Mouse (Mus musculus) frontal cortex, adult (tissue): ENCODE measurements around the gene Poc5.

Source experiments
- ATAC-seq: cut with Nextera tagmentation; 2 replicates; pipeline ENCODE4 v1.9.2; 2017; ENCODE audit warnings: mild to moderate bottlenecking, moderate library complexity, mixed read lengths; ENCODE audit not compliant: low TSS enrichment

Poc5 gene

DNA sequence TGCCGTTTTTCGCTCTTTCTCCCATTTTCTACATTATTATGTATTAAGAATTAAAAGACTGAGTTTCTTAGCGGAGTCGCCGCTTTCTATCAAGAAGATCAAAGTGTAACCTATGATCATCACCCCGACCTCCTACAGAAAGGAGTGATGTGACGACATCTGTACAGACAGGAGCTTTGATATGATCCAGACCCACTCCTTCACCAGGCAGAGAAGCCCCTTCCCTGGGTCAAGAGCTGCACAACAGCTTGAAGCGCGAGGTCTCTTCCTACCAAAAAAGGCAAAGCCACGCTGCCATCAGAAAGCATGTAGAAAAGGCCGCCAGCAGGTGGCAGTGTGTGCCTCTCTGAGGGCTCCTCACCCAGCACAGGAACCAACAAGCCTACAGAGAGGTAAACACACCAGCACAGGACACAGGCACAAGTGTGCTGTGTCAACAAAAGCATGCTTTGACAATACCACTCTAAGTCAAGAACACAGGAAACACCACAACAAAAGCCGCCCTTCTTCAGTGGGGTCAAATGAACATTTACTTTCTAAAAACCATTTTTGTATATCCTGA lies 43.6 kb downstream of the Poc5 start:
- ATAC-seq, result peak; percentile 95

DNA sequence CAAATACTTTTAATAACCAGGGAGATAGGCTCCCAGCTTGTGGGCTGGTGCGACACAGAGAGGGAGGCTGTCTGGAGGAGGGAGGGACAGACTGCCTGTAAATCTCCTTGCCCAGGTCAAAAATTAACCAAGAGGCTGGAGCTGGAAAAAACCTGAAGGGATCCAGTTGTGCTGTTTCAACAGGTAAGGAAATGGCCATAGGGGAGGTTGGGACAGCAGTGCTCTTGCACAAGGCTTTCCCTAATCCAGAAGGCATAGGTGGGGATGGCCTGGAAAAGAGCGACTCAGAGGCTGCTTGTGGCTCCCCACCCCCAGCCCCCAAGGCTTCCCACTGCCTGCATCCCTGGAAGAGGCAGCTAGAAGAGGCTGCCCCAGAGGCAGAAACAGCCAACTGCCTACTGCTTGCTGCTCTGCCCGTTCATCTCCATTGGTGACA lies 44.3 kb downstream of the Poc5 start:
- no peak for ATAC-seq

DNA sequence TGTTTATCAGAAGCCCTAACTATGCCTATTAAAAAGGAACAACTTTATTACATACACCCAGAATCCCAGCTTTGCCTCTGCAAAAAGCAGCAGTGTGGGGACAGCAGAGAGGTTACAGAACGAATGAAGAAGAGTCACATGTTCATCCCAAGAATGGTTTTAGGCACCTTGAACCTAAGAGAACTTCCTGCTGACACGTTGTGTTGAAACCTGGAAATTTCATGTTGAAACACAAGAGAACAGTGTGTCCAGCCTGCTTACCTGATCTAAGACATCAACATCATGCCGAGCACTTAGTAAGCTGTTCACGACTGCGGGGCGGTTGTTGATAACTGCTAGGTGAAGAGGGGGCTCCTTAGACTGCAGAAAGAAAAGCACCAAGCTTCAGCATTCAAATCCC lies 44.9 kb downstream of the Poc5 start:
- ATAC-seq, result no peak

DNA sequence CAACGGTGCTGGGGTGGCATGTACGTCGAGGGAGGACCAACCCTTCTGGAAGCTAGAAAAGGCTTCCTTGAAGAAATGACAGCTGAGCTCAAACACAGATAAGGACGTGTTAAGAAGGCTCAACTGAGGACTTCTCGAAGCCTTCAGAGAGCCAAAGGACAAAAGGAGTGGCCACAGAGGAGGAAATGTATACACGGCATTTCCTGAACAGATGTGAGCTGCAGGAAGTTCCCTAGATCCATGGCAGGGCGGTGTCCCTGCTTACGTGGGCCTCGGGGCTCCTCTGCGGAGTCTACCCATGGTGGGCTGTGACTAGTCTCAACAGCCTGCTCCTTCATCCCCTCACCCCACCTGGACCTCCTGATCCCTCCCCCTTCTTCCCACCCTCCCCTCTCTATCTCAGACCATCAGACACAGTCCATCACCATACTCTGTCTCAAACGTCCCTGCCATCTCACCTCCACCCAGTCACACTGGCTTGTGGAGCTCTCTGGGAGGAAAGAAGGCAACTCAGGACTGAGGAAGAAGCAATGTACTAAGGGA lies 45.6 kb downstream of the Poc5 start:
- ATAC-seq, result no peak

DNA sequence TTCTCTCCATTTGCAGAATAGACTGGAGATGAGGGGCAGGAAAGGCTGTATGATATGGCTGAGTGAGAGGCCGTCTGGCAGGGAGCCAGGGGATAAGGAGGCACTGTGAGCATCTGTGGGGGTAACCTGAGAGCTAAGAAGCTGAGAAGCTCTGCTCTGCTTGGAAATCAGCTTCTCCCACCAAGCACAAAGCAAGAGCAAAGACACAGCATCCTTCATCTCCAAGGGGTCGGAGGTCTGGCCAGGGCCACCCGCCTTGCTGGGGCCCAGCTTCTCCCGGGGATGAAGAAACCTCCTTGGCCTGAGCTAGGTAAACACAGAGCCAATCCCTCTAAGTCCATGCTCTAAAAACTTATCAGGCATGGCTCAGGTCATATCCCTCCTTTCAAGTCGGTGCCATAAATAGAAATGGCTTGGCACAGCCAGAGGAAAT lies 46.8 kb downstream of the Poc5 start:
- ATAC-seq, result no peak

DNA sequence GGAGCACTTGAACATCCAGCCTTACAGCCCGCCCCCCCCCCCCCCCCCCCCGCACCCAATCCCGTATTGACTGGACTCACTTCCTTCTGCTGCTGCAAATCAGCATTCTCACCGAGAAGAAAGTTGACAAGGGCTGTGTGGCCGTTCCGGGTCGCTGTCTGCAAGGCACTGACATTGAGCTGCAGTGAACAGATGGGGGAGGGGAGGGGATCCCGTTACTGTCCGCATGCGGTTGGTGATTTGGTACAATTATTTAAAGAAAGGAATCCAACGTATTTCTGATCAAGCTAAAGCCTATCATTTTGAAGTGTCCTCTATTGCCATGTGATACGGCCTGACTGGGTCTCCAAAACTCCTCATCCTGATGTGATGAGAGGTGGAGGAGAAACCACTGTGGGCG lies 47.7 kb downstream of the Poc5 start:
- no peak for ATAC-seq

DNA sequence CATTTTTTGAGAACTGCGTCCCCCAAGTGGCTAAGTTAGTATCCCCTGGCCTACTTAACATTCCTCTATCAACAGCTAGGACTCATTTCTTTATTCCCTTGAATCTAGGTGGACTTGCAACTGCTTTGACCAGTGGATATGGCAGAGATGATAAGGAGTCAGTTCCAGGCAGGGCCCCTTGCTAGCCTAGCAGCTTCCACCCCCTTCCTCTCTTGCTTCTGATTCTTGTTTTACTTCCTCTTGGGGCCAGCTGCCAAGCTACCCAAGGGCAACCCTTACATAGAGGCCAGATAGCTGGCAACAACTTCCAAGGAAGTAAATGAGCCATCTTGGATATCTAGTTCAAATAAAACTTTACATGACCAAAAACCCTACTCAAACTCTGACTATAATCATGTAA lies 48.8 kb downstream of the Poc5 start:
- ATAC-seq, result no peak

DNA sequence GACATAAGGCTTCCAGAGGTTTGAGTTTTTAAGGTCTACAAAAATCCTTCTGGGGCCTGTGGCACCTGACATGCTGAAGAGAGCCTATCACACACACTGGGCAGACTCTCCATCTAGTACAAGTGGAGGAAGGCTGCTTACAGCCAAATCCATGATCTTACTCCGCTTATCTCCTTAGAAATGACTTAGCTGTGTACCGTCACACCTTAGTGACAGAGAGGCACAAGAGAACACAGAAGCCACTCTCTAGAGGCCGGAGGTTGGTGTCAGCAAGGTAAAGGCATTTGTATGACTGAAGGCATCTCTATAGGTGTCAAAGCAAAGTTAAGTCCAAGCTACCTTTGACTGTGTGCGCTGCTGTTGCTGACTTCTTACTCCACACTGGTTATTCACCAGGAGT lies 52.3 kb downstream of the Poc5 start:
- ATAC-seq, result no peak

DNA sequence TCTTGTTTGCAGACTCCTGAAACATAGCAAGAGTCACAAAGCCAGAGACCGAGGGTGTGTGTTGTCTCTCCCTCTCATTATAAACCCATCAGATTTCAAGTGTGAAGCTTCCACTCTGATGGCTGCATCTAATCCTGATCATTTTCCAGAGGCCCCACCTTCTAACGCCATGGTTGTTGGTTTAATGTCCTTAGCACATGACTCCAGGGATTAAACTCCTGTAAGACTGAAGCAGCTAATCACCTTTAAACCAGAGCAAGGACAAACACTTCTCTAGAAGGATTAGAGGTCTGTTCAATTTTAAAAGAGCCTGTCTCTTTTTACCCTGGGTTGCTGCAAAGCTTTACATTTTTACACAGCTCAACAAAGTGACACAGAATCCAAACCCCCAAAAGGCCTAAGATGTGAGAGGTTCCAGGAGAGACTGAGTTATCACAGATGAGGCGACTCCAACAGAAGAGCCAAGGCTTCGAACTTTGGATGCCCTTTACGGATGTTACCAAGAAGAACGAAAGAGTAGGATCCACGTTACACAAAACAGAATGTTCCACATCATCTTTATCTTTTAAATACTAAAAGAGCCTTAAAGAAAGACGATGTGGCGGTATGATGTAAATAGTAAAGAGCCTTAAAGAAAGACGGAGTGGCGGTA lies 62.2 kb downstream of the Poc5 start:
- no peak for ATAC-seq

DNA sequence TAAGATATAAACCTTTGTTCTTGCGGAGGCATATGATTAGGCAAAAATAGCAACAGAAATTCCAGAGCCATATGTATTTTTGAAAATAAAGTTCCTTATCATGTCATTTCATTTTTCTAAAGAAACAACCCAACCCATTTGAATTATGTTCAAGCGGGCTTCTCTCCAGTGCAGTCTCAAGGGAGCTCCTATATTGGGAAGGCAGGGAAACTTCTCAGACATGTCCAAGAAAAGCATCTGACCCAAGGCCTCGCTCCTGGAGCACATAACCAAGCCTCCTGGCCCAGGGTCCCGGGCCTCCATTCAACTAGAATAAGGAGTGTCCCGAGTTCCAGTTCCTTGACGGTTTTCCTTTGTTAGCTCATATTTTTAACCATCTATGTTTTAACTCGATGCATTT lies 62.8 kb downstream of the Poc5 start:
- ATAC-seq, result no peak

DNA sequence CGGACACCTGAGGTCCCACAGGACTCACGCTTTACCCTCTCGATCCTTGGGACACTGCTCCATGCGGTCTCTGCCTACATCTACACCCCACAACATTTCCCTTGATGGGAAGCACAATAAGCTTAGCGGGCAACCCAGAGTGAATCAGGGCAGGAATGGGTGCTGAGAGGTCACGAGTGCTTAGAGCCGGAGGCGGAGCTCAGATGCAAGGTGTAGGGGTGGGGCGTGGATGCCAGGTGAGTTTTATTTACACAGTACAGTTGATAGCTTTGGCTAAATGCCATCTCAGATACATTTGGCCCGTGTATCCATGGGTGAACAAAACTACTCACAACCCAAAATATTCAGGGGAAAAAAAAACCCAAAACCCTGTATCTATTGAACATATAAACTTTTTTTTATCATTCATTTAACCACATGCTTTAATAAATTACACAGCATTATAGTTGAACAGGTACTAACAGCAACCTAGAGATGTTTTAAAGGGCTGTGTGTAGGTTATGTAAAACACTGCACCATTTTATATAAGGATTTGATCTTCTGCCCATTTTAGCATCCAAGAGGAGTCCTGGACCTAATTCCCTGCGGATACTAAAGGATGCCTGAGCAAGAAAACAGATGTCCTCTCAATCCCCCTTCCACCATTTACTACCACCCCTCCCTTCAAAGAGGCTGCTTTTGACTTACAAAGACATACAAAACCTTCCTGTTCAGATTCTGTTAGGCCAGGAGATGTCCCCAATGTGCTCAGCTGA lies 63.5 kb downstream of the Poc5 start:
- peak; percentile 57; the same call in 1 of the 2 replicates for ATAC-seq

DNA sequence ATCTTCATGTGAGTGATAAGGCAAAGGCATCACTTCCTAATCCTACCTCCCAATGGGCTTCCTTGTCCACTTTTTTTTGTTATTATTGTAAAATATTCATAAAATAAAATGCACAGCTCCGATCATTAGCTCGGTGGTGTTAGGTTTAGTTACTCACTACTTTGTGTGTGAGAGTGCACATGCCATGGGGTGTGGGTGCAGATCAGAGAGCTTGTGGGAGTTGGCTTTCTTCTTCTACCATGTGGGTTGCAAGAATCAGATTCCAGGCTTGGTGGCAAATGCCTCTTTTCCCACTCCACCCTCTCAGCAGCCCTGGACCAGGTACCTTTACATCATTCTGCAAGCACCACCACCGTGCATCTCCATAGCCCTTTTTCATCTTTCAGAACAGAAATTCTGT lies 64.5 kb downstream of the Poc5 start:
- no peak for ATAC-seq

DNA sequence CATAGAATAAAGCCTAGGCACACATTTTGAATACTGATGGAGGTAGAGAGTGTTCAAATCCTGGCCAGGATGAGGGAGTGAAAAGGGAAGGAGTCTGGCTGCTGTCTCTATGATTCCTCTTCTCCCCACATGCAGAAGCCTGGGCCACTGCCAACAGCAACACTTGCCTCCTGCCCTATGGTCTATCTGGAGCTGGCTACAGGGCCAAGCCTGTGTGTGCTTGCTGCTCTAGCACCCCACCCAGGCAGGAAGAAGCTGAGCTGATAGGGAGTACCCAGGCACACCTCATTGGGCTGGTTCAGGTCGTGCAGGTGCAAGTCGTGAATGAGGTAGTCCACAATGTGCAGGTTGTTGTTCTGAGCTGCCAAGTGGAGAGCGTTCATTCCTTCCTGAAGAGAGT lies 66.2 kb downstream of the Poc5 start:
- ATAC-seq, result no peak

DNA sequence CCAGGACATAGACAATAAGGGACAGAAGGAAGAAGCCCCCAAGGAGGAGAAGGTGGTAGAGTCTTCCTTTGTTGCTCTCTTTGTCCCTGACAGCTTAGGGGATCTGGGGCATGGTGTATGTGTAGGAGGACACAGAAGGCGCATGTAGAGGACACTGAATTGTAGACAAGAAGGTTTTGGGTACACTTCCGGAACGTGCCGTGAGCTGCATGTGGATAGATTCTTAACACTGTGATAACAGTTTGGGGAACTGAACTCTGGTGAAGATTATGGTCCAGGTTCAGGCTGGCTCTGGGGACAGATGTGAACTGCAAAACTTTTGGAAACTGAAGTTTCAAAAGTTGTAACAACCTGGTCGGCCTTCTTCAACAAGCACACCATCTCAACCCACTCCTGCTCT lies 69.5 kb downstream of the Poc5 start:
- ATAC-seq, result no peak

DNA sequence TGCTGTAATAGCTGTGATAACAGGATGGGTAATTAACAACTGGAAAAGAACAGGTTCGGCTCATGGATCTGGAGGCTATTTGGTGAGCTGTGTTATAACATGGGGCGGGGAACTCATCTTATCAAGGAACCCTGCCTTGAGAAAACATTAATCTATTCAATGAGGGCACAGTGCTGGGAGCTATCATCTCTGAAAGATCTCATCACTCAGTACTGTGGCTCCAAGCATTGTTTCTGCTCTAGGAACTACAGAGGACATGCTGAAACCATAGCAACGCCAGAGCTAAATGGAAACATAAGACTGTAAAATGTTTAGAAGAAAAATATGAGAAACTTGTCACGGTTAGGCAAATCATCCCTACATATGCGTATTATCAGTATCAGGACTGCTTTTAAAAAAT lies 69.9 kb downstream of the Poc5 start:
- ATAC-seq, result 0 out of 2 replicates have a peak, but pooled peaks have one; percentile 38

DNA sequence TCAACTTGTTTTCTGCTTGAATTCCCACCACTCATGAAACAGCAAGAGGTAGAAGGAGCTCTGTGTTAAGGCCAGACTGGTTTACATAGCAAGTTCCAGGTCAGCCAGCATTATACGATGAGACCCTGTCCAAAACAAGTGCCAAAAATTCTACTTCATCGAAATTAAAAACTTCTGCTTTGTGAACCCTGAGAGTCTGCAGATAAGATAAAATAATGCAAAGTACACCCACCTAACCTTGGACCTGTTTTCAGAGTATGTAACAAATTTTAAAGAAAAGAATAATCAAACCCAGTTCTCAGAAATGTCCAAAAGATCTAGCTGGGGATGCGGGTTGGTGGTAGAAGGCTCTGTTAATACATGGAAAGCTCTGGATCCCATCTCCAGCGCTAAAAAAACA lies 70.5 kb downstream of the Poc5 start:
- ATAC-seq, result no peak

DNA sequence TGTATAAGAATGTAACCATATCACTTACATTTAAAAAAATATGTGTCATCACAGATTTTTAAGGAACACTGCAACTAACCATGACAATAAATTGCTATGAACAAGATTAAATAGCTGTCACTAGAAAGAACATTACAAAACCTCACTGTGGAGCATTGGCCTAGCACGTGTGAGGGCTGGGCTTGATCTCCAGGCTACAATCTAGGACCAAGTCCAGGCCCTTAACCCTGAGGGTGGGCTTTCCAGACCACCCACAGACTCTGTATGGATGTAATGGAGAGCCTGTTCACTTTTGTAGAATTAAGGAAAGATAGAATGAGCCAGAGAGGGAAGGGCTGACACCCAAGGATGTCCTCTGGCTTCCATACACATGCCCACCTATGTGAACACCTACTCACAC lies 74.5 kb downstream of the Poc5 start:
- no peak for ATAC-seq

DNA sequence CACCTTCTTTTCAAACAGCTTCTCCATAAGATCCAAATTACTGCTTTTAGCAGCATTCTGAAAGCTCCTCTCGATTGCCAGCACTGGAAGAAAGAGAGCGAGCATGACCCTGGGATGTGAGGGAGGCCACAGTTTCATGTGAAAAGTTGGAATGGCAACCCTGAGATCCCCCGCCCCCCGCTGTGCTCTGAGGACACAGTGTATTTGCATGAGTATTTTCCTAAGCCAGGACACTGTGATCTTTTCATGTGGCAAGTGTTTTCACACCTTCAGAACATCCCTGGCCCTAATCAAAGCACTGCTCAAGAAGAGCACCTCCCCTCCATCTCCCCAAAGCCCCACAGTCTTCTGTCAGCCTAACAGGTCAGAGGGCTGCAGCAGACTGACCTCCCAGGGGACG lies 77.2 kb downstream of the Poc5 start:
- no peak for ATAC-seq
